Mouse (Mus musculus): ENCODE data around the gene Hoxd4.

- TF ChIP-seq CTCF (IDR thresholded peaks at IDR 0.05; ENCODE audit: borderline replicate concordance, insufficient read depth, low read length) (no peak), POLR2A (IDR thresholded peaks at IDR 0.05; ENCODE audit: low read depth, low read length) (no peak)
Observed at GRCm38 (mm10) chr2:74731799-74732512, 20.2 kb downstream of the Hoxd4 start.
